Mouse (Mus musculus) forebrain, embryonic 14.5 days (tissue): ENCODE results near the gene Erc2. TPM values are rescaled to one million over a fixed set of nuclear protein-coding genes. Genes with fewer than 3 reads are reported as not detected.

Experiments used
- ATAC-seq: fragments of 200-750 bp; cut with Nextera tagmentation; 2 replicates; pipeline ENCODE4 v1.8.0; 2017; ENCODE audit warnings: mild to moderate bottlenecking, moderate library complexity
- DNase-seq: peaks from one replicate; pipeline ENCODE4 v3.0.0-alpha.2; 2015; ENCODE audit warnings: low spot score
- H3K27ac ChIP-seq: fragments of 300-500 bp; sonication (generic); 2 replicates; pipeline ENCODE4 v1.5.1; 2014; ENCODE audit warnings: low read depth, mild to moderate bottlenecking, control low read depth, low read length, moderate library complexity
- H3K27me3 ChIP-seq: fragments of 300-500 bp; sonication (generic); replicated peaks from 2 replicates; pipeline ENCODE4 v1.6.1; 2014; ENCODE audit warnings: low read length, control low read depth, mixed read lengths; ENCODE audit not compliant: control insufficient read depth, insufficient read depth
- H3K36me3 ChIP-seq: fragments of 300-500 bp; sonication (generic); 2 replicates; pipeline ENCODE4 v1.6.1; 2014; ENCODE audit warnings: low read length, control low read depth; ENCODE audit not compliant: control insufficient read depth, insufficient read depth
- H3K4me1 ChIP-seq: fragments of 300-500 bp; sonication (generic); 2 replicates; pipeline ENCODE4 v1.6.1; 2014; ENCODE audit warnings: antibody characterized with exemption, low read length, control low read depth; ENCODE audit not compliant: control insufficient read depth, insufficient read depth
- H3K4me2 ChIP-seq: fragments of 300-500 bp; sonication (generic); 2 replicates; pipeline ENCODE4 v1.6.1; 2014; ENCODE audit warnings: mild to moderate bottlenecking, control low read depth, low read length
- H3K4me3 ChIP-seq: fragments of 300-500 bp; sonication (generic); 2 replicates; pipeline ENCODE4 v1.5.1; 2014; ENCODE audit warnings: low read depth, low read length, control low read depth
- H3K9ac ChIP-seq: fragments of 300-500 bp; sonication (generic); 2 replicates; pipeline ENCODE4 v1.6.1; 2014; ENCODE audit warnings: mild to moderate bottlenecking, low read length, control low read depth, moderate library complexity
- H3K9me3 ChIP-seq: fragments of 300-500 bp; sonication (generic); replicated peaks from 2 replicates; pipeline ENCODE4 v1.6.1; 2016; ENCODE audit warnings: low read length, control low read depth, mixed read lengths; ENCODE audit not compliant: control insufficient read depth
- WGBS: fragments of 180-500 bp; shearing (Covaris S2); extraction: QIAGEN DNeasy Blood & Tissue Kit; methylation state at CpG from one replicate; pipeline ENCODE4 v1.1.7; 2014; 5-methylcytosine and 5-hydroxymethylcytosine counted together
- polyA plus RNA-seq: library from polyadenylated mRNA; unstranded; fragments of >200 nt; fragmentation: Nextera tagmentation; extraction: Ambion mirVana; gene quantifications from 2 replicates; pipeline ENCODE4 v1.2.1, GENCODE M21; 2014

Erc2 gene
- polyA plus RNA-seq, 1 experiment from 2014 or later: 40.6 TPM

- Histone ChIP-seq H3K9ac (no peak overlapping the region), H3K4me1 (no peaks in the 10 kb centered on the region), H3K4me2 (no peak overlapping the region), H3K36me3 (0 out of 2 replicates have a peak, but pooled peaks cover 4% of the 10 kb centered on the region), H3K9me3 (no peaks in the 10 kb centered on the region), H3K27ac (no peak overlapping the region), H3K4me3 (no peak overlapping the region), H3K27me3 (no peaks in the 10 kb centered on the region)
- ATAC-seq (no peak), DNase-seq (no peak)
- 39% methylated on average over 5 of the region's 5 CpGs for WGBS
Measured at GRCm38 (mm10) chr14:27775367-27775766, 153.1 kb downstream of the Erc2 start.

DNA sequence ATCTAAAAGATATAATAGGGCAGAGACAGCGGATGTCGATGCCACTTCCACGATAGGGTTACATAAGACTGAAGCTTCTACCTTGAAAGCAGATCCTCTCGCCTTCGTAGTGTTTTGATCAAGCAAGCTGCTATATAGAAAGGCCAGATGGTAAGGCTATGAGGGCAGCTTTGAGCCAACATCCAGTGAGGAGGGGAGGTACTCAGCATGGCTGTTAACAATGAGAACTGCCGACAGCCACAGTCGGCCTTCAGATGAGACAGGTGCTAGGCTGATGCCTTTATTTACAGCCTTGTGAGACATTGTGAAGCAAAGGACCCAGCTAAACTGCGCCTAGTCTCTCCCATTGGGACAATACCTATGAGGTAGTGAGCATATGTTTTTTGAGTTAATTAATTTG is 156.3 kb downstream of the Erc2 start:
- Histone ChIP-seq H3K9me3 (no peaks in the 10 kb centered on the region), H3K9ac (no peak overlapping the region), H3K4me3 (no peak overlapping the region), H3K4me1 (no peaks in the 10 kb centered on the region), H3K4me2 (no peak overlapping the region), H3K27me3 (no peaks in the 10 kb centered on the region), H3K36me3 (0 out of 2 replicates have a peak, but pooled peaks cover 4% of the 10 kb centered on the region), H3K27ac (no peak overlapping the region)
- DNase-seq: peak; percentile 71
- 48% methylated on average over 8 of the region's 8 CpGs for WGBS
- ATAC-seq: peak; percentile 89

DNA sequence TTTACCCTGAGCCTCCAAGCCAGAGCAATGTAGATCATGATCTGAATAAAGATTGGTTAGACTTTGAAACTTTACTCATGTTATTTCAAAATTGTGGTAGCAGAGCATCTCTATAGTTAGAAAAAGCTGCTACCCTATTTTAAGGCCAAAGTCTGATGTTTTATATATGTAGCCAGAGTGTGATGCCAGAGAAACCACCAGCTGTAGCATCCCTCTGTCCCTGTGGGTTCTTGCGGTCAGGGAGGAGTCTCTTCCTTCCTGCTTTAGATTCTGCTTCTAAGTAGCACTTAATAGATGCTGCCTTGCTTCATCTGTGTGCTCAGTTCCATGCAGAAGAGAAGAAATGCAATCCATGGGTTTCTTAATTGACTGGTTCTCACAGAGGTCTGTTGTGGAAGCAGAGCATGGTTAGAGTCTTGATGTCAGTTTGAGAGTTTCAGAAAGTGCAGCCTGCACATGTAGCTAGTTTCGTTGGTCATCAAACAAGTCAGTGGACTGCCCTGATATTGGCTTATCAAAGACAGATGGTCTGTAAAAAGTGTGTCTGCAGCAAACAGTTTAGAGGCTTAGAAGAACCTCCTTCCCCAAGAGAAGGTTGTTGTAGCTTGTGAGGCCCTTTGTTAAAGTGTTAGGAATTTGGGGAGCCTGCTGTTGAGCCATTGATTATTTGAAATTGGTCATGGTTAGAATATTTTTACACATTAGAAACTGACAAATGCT is 156.9 kb downstream of the Erc2 start:
- Histone ChIP-seq H3K9ac (no peak overlapping the region), H3K27me3 (no peaks in the 10 kb centered on the region), H3K36me3 (0 out of 2 replicates have a peak, but pooled peaks cover 4% of the 10 kb centered on the region), H3K4me3 (no peak overlapping the region), H3K9me3 (no peaks in the 10 kb centered on the region), H3K27ac (no peak overlapping the region), H3K4me1 (no peaks in the 10 kb centered on the region), H3K4me2 (no peak overlapping the region)
- DNase-seq: no peak
- ATAC-seq: no peak
- WGBS: 81% methylated on average over 2 of the region's 2 CpGs

- DNase-seq: no peak
- no peak for ATAC-seq
- H3K4me1 ChIP-seq: no peaks in the 10 kb centered on the region
- 0 out of 2 replicates have a peak, but pooled peaks cover 4% of the 10 kb centered on the region for H3K36me3 ChIP-seq
- H3K4me3 ChIP-seq: no peak overlapping the region
- 23% methylated on average over 1 of the region's 1 CpGs for WGBS
- no peaks in the 10 kb centered on the region for H3K27me3 ChIP-seq
- H3K9ac ChIP-seq: no peak overlapping the region
- H3K4me2 ChIP-seq: no peak overlapping the region
- H3K9me3 ChIP-seq: no peaks in the 10 kb centered on the region
- H3K27ac ChIP-seq: no peak overlapping the region
Measured at GRCm38 (mm10) chr14:27781221-27781620, 159.0 kb downstream of the Erc2 start.

- H3K9ac ChIP-seq: no peak overlapping the region
- no peaks in the 10 kb centered on the region for H3K9me3 ChIP-seq
- no peak overlapping the region for H3K4me3 ChIP-seq
- ATAC-seq (no peak), DNase-seq (no peak)
- no peaks in the 10 kb centered on the region for H3K4me1 ChIP-seq
- H3K27ac ChIP-seq: no peak overlapping the region
- no peak overlapping the region for H3K4me2 ChIP-seq
- WGBS: 92% methylated on average over 4 of the region's 4 CpGs
- H3K27me3 ChIP-seq: no peaks in the 10 kb centered on the region
- H3K36me3 ChIP-seq: no peaks in the 10 kb centered on the region
Measured at GRCm38 (mm10) chr14:27784826-27785225, 162.6 kb downstream of the Erc2 start.

DNA sequence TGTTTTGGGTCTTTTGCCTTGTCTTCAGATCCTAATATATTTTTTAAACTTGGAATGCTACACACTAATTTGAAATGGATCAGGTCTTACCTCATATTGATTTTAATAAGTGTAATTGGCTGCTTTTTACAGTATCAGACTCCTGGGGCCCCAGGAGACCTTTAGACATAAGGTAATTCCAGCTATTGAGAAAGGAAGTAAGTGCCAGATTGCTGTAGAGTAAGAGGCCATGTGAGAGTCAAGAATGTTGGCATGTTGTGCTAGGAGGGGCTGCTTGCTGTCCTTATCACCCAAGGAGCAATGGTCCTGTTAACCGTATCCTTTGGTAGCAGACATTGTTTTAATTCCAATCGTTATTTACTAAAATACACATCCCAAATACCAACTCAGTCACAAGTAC is 163.3 kb downstream of the Erc2 start:
- WGBS: 94% methylated on average over 2 of the region's 2 CpGs
- Histone ChIP-seq H3K4me3 (no peak overlapping the region), H3K4me2 (no peak overlapping the region), H3K9ac (no peak overlapping the region), H3K9me3 (no peaks in the 10 kb centered on the region), H3K36me3 (no peaks in the 10 kb centered on the region), H3K27me3 (no peaks in the 10 kb centered on the region), H3K4me1 (no peaks in the 10 kb centered on the region), H3K27ac (no peak overlapping the region)
- DNase-seq: no peak
- ATAC-seq: no peak

DNA sequence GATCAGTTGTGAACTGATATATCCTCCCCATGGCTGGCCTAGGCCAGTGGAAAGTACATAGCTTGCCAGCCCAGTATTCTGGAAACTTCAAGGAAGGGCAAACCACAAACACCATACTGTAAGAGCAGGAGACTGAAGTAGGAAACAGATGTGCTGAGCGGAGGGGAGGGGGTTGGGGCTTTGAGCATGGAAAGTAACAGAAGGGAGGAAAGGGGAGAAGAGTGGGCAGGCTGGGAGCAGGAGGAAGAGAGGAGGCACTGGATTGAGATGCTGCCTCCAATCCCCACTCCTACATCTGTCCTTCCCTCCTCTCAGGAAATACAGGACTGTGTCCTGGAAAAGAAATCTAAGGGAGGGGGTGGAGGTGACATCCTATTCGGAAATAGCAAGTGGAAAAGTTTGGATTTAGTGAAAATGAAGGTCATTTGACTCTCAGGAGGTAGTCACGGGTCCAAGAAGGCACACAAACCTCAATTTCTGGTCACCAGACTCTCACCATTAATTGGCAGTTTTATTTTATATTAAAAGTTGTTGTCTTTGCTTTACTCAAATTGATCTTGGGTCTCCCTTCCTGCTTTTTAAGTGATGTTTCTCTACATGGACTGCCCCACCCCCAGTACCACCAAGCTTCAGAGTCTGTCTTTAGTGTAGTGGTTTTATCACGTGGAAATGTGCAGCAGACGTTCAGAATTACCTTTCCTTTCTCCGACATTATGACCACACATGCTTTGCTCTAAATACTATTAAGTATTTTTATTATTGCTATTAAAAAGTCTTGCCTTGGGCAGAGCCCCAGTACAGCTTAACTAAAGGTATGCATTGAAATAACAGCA is 167.1 kb downstream of the Erc2 start:
- Histone ChIP-seq H3K4me2 (no peak overlapping the region), H3K4me3 (no peak overlapping the region), H3K27ac (no peak overlapping the region), H3K36me3 (no peaks in the 10 kb centered on the region), H3K27me3 (no peaks in the 10 kb centered on the region), H3K9me3 (no peaks in the 10 kb centered on the region), H3K9ac (no peak overlapping the region), H3K4me1 (no peaks in the 10 kb centered on the region)
- DNase-seq (no peak), ATAC-seq (no peak)
- 76% methylated on average over 6 of the region's 6 CpGs for WGBS

DNA sequence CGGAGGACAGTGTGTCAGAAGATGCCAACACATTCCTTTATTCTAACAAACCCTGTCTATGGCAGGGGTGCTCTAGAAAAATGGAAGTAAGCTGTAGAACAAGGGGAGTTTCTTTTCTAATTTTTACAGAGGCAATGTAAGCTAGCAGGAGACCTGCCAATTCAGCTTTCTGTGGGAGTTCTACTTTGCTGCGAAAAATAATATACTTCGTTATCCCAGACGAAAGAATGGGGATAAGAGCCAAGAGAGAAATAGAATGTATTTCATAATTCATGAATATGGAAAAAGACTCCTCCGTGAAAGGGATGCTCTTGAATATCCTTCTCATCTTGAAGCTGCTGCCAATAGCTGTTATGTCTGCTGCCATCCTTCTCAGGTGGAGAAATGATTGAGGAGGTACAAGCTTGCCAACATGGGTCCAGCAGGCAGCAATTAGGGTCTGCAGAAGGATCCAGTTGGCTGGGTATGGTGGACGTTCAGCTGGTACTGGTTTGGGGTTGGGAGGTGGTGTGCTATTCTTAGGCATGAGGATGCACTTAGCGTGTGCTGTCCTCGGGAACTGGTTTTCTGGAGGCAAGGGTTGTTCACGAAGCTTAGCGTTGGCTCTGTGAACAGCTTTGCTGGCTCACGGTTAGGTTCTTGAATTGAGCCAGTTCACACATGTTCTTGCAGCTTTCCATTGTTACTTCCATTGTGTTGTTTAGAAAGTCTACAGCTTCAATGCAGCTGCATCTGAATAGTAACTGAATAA is 176.1 kb downstream of the Erc2 start:
- H3K27ac ChIP-seq: no peak overlapping the region
- no peaks in the 10 kb centered on the region for H3K27me3 ChIP-seq
- no peak for DNase-seq
- no peak for ATAC-seq
- no peaks in the 10 kb centered on the region for H3K36me3 ChIP-seq
- no peak overlapping the region for H3K4me3 ChIP-seq
- H3K4me2 ChIP-seq: no peak overlapping the region
- peaks cover 7% of the 10 kb centered on the region; the same call in 1 of the 2 replicates for H3K4me1 ChIP-seq
- WGBS: 75% methylated on average over 11 of the region's 11 CpGs
- no peaks in the 10 kb centered on the region for H3K9me3 ChIP-seq
- H3K9ac ChIP-seq: no peak overlapping the region
